Mouse (Mus musculus): ENCODE results near the gene Tns3.

- TF ChIP-seq EP300 (IDR thresholded peaks at IDR 0.05; ENCODE audit: insufficient read depth, low read depth, low read length) (no peak), POLR2A (IDR thresholded peaks at IDR 0.05; ENCODE audit: insufficient read depth, low read length) (no peak), CTCF (IDR thresholded peaks at IDR 0.05; ENCODE audit: low read depth, low read length) (no peak)
These were observed 120.0 kb downstream of the Tns3 start for GRCm38 (mm10) chr11:8544355-8544754.
